In the genomic region with DNA sequence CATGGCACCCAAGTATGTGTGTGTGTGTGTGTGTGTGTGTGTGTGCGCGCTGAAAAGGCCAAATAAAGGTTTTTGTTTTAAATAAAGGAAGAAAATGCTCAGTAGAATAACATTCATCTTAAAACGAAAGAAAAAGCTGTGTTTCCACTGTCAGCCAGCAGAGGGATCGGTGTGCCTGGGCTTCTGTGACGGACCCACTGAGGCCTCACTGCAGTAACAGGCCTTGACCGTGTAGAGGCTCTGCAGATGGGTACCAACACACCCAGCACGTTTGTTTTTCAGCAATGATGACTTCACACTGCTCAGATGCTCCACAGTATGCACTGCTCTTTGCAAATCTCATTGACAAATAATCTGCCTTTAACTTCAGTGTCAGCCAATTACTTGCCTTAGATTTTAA, we compare ENCODE assay signal across 8 mouse cellular contexts. TPM values are rescaled to one million over a fixed set of nuclear protein-coding genes. Genes with fewer than 3 reads are reported as not detected.
DNase-seq lines count a peak whose midpoint lies in the region; ATAC-seq and TF ChIP-seq lines count a peak whose summit lies in the region.

No protein-coding gene starts in this region.

- intact Hi-C loops in left cerebral cortex, postnatal 14 days (cut with DNase I): loop anchor here (5.0 to 10.0 kb wide), 2 partner anchors 41 to 411 kb away; partner anchors contain the start of genes Khdc1a and Paqr8

- no peak overlapping the region for H3K9ac ChIP-seq in intestine, embryonic 16.5 days (ENCODE audit: low read depth, low read length)

- no peaks in the 10 kb centered on the region for H3K9me3 ChIP-seq in intestine, embryonic 16.5 days (ENCODE audit: control insufficient read depth, low read length)
- no peaks in the 10 kb centered on the region for H3K9me3 ChIP-seq in midbrain, embryonic 10.5 days (replicated peaks)

- H3K4me2 ChIP-seq in intestine, embryonic 16.5 days (ENCODE audit: low read depth, low read length): no peak overlapping the region

- H3K27me3 ChIP-seq in intestine, embryonic 16.5 days (replicated peaks; ENCODE audit: control insufficient read depth, insufficient read depth, low read length): no peaks in the 10 kb centered on the region
- no peaks in the 10 kb centered on the region for H3K27me3 ChIP-seq in midbrain, embryonic 10.5 days (ENCODE audit: low read depth, poor library complexity, severe bottlenecking)
- no peaks in the 10 kb centered on the region for H3K27me3 ChIP-seq in small intestine, adult 2 months (ENCODE audit: control insufficient read depth, insufficient read depth, low read length)

- H3K36me3 ChIP-seq in intestine, embryonic 16.5 days (ENCODE audit: control insufficient read depth, insufficient read depth, low read length): peaks cover 10% of the 10 kb centered on the region; the same call in 1 of the 2 replicates
- H3K36me3 ChIP-seq in midbrain, embryonic 10.5 days: peaks cover 23% of the 10 kb centered on the region
- no peaks in the 10 kb centered on the region for H3K36me3 ChIP-seq in small intestine, adult 2 months (ENCODE audit: control insufficient read depth, insufficient read depth, low read length)

- H3K4me3 ChIP-seq in intestine, embryonic 16.5 days (ENCODE audit: low read length): no peak overlapping the region
- no peak overlapping the region for H3K4me3 ChIP-seq in midbrain, embryonic 10.5 days
- H3K4me3 ChIP-seq in small intestine, adult 2 months (ENCODE audit: low read depth, low read length): no peak overlapping the region

- no peak for TF ChIP-seq POLR2A in small intestine, adult 2 months (IDR thresholded peaks at IDR 0.05; ENCODE audit: low read depth, low read length)

- no peaks in the 10 kb centered on the region for H3K4me1 ChIP-seq in intestine, embryonic 16.5 days (ENCODE audit: control insufficient read depth, insufficient read depth, low read length)
- H3K4me1 ChIP-seq in midbrain, embryonic 10.5 days: no peaks in the 10 kb centered on the region
- H3K4me1 ChIP-seq in small intestine, adult 2 months (ENCODE audit: control insufficient read depth, insufficient read depth, insufficient read length, low read length): 0 out of 2 replicates have a peak, but pooled peaks cover 3% of the 10 kb centered on the region

- WGBS in intestine, embryonic 16.5 days: 21% methylated on average over 7 of the region's 7 CpGs
- WGBS in midbrain, embryonic 10.5 days: 23% methylated on average over 7 of the region's 7 CpGs
- WGBS in small intestine, adult 2 months: 29% methylated on average over 7 of the region's 7 CpGs

- peak; percentile 52 to 85 for DNase-seq in adrenal gland, adult (ENCODE audit: inconsistent age in 2 of 2, low spot score in 1 of 2)
- no peak for DNase-seq in adrenal gland, adult 8-10 months
- peak; percentile 85 for DNase-seq in cerebellum, adult 9-10 months
- DNase-seq in left cerebral cortex, postnatal 14 days (ENCODE audit: low spot score in 2 of 2): peak; percentile 78 to 88
- DNase-seq in midbrain, embryonic 10.5 days (ENCODE audit: low spot score): peak; percentile 54

- peak; percentile 75; the same call in 1 of the 2 replicates for TF ChIP-seq CTCF in small intestine, adult 2 months (IDR thresholded peaks at IDR 0.05; ENCODE audit: extremely low read depth, insufficient read length, insufficient replicate concordance, low read depth, low read length)

- ATAC-seq in frontal cortex, adult (ENCODE audit: low TSS enrichment): peak; percentile 95
- ATAC-seq in intestine, embryonic 16.5 days: peak; percentile 72; the same call in 1 of the 2 replicates

- no peak overlapping the region for H3K27ac ChIP-seq in intestine, embryonic 16.5 days (ENCODE audit: low read length)
- H3K27ac ChIP-seq in midbrain, embryonic 10.5 days (replicated peaks): no peak overlapping the region
- no peak overlapping the region for H3K27ac ChIP-seq in small intestine, adult 2 months (ENCODE audit: insufficient read depth, low read depth, low read length)

RNA-seq across cellular contexts. Expression of gene Efhc1, which starts 18.0 kb away (rescaled TPM):
- 1 to 10 TPM; 2.7 to 4.0 (median 3.6) TPM for total RNA-seq in adrenal gland, adult 8-10 months (2022)
- polyA plus RNA-seq in intestine, embryonic 16.5 days (2015; fragmentation: Nextera tagmentation; extraction: Ambion mirVana): 2.1 and 2.4 TPM in 2 replicates
- 1 to 10 TPM; 1.4 to 1.8 TPM for total RNA-seq in left cerebral cortex, postnatal 14 days (2021)
- 1.9 and 2.0 TPM in 2 replicates for polyA plus RNA-seq in midbrain, embryonic 10.5 days (2016; fragmentation: Nextera tagmentation; extraction: Ambion mirVana)
- polyA plus RNA-seq in small intestine, adult 2 months (2012; rRNA removed): 0.32 and 0.50 TPM in 2 replicates

RNA-seq across cellular contexts. Expression of gene Paqr8, which starts 43.1 kb away (rescaled TPM):
- total RNA-seq in adrenal gland, adult 8-10 months (2022): 10 to 100 TPM; 57.6 to 67.3 (median 63.0) TPM
- polyA plus RNA-seq in intestine, embryonic 16.5 days (2015; fragmentation: Nextera tagmentation; extraction: Ambion mirVana): 6.1 and 6.2 TPM in 2 replicates
- 10 to 100 TPM; 93.6 to 99.6 TPM for total RNA-seq in left cerebral cortex, postnatal 14 days (2021)
- polyA plus RNA-seq in midbrain, embryonic 10.5 days (2016; fragmentation: Nextera tagmentation; extraction: Ambion mirVana): 5.3 and 6.4 TPM in 2 replicates
- 5.6 and 19.4 TPM in 2 replicates for polyA plus RNA-seq in small intestine, adult 2 months (2012; rRNA removed)
